Mouse (Mus musculus) neural tube, embryonic 15.5 days (tissue): ENCODE measurements around the gene Ivd. TPM values are rescaled to one million over a fixed set of nuclear protein-coding genes. Genes with fewer than 3 reads are reported as not detected.

ENCODE experiments used
- ATAC-seq: fragments of 200-750 bp; cut with Nextera tagmentation; 2 replicates; pipeline ENCODE4 v1.8.0; 2017; ENCODE audit warnings: mild to moderate bottlenecking, moderate TSS enrichment, moderate library complexity; ENCODE audit not compliant: low FRiP score
- H3K27ac ChIP-seq: fragments of 300-500 bp; sonication (generic); replicated peaks from 2 replicates; pipeline ENCODE4 v1.5.1; 2015; ENCODE audit warnings: mild to moderate bottlenecking, inconsistent platforms
- H3K27me3 ChIP-seq: fragments of 300-500 bp; sonication (generic); replicated peaks from 2 replicates; pipeline ENCODE4 v1.6.1; 2015; ENCODE audit warnings: inconsistent platforms
- H3K36me3 ChIP-seq: fragments of 300-500 bp; sonication (generic); 2 replicates; pipeline ENCODE4 v1.6.1; 2015; ENCODE audit warnings: inconsistent platforms
- H3K4me1 ChIP-seq: fragments of 300-500 bp; sonication (generic); 2 replicates; pipeline ENCODE4 v1.6.1; 2015; ENCODE audit warnings: inconsistent platforms
- H3K4me2 ChIP-seq: fragments of 300-500 bp; sonication (generic); 2 replicates; pipeline ENCODE4 v1.6.1; 2015; ENCODE audit warnings: inconsistent platforms, mild to moderate bottlenecking, moderate library complexity
- H3K4me3 ChIP-seq: fragments of 300-500 bp; sonication (generic); replicated peaks from 2 replicates; pipeline ENCODE4 v1.5.1; 2015; ENCODE audit warnings: mild to moderate bottlenecking, inconsistent platforms
- H3K9ac ChIP-seq: fragments of 300-500 bp; sonication (generic); replicated peaks from 2 replicates; pipeline ENCODE4 v1.6.1; 2015; ENCODE audit warnings: mild to moderate bottlenecking, inconsistent platforms
- H3K9me3 ChIP-seq: fragments of 300-500 bp; sonication (generic); replicated peaks from 2 replicates; pipeline ENCODE4 v1.6.1; 2016; ENCODE audit warnings: inconsistent platforms
- WGBS: fragments of 180-500 bp; shearing (Covaris S2); methylation state at CpG from one replicate; pipeline ENCODE4 v1.1.7; 2015; ENCODE audit warnings: mixed read lengths; 5-methylcytosine and 5-hydroxymethylcytosine counted together
- polyA plus RNA-seq: library from polyadenylated mRNA; unstranded; fragments of >200 nt; fragmentation: Nextera tagmentation; extraction: Ambion mirVana; gene quantifications from 2 replicates; pipeline ENCODE4 v1.2.1, GENCODE M21; 2015

The Ivd gene
- polyA plus RNA-seq, 1 experiment from 2014 or later: 51.9 TPM

DNA sequence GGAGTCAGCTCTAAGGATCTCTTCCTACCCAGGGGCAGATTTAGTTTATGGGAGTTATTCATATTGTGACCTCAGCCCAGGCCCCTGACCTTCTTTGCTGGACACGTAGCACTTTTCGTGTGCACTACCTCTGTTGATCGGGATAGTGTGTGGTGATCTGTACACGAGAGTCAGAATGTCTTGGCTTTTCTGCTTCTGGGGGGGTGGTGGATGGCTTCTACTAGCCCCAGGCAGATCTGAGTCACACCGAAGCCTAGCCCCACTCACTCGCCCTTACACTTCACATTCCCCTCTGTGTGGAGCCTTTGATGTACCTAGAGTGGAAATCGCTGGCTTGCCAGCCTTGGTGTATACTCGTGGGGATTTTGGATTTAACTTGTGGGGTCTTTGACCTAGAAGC is 51.0 kb downstream of the Ivd start:
- no peak for ATAC-seq
- Histone ChIP-seq H3K4me2 (no peak overlapping the region), H3K36me3 (peaks cover 12% of the 10 kb centered on the region; the same call in 1 of the 2 replicates), H3K4me1 (peaks cover 38% of the 10 kb centered on the region), H3K4me3 (no peak overlapping the region), H3K9ac (no peak overlapping the region), H3K27ac (no peak overlapping the region), H3K27me3 (no peaks in the 10 kb centered on the region), H3K9me3 (no peaks in the 10 kb centered on the region)
- WGBS: 83% methylated on average over 8 of the region's 8 CpGs

DNA sequence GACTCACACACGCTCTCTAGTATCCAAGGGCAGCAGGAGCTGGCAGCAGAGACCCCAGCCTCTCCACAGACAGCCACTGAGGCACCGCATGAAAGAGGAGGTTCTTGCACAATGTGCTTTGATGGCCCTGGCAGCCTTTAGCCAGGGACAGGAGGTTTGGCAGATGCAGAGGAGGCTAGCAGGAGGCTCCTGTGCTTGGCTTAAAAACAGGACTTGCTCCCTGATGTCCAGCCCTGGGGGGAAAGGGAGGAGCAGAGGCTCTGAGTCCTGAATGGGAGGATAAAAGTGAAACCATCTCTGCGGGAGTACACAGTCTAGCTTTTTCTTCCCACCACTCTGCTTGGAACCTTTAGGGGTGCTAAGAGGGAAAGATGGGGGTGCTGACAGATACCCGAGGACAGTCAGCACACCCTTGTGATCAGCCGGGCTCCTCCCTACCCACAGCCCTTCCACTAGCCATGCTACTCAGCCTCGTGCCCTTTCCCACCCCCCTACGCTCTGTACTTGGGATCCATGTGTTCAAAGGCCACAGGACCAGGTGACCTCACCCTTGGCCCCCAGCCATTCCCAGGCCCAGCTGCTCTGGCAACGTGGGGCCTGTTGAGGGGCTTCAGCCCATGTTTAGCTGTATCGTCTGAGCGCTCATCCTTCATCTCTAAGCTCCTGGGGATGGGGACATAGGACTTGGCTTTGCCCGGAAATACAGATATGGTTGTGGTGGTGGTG is 52.0 kb downstream of the Ivd start:
- peaks cover 36% of the 10 kb centered on the region for H3K4me1 ChIP-seq
- no peak overlapping the region for H3K9ac ChIP-seq
- WGBS: 65% methylated on average over 11 of the region's 11 CpGs
- no peak overlapping the region for H3K4me3 ChIP-seq
- no peak overlapping the region for H3K27ac ChIP-seq
- H3K27me3 ChIP-seq: no peaks in the 10 kb centered on the region
- peak; percentile 22; the same call in 1 of the 2 replicates for ATAC-seq
- H3K9me3 ChIP-seq: no peaks in the 10 kb centered on the region
- no peak overlapping the region for H3K4me2 ChIP-seq
- H3K36me3 ChIP-seq: peaks cover 14% of the 10 kb centered on the region; the same call in 1 of the 2 replicates

DNA sequence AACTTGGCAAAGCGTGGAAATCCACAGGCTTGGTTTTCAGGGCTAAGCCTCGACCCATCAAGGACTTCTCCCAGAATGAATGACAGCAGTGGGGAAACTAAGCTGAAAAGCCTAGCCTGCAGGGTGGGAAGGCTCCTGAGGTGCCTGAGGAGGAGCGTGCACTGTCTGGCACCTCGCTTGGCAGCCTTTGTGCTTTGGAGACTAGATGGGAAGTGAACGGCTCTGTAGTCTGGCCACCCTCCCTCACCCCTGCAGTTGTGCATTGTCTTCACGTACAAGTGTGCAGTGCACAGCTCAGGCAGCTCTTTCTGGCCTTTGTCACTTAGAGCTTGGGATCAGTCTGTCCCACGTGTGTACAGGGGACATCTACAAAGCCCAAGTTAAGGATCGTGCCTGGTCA is 52.9 kb downstream of the Ivd start:
- no peak for ATAC-seq
- no peak overlapping the region for H3K9ac ChIP-seq
- H3K36me3 ChIP-seq: peaks cover 19% of the 10 kb centered on the region
- H3K4me2 ChIP-seq: no peak overlapping the region
- H3K9me3 ChIP-seq: no peaks in the 10 kb centered on the region
- H3K27me3 ChIP-seq: no peaks in the 10 kb centered on the region
- peaks cover 35% of the 10 kb centered on the region for H3K4me1 ChIP-seq
- no peak overlapping the region for H3K27ac ChIP-seq
- H3K4me3 ChIP-seq: no peak overlapping the region
- WGBS: 34% methylated on average over 8 of the region's 8 CpGs

DNA sequence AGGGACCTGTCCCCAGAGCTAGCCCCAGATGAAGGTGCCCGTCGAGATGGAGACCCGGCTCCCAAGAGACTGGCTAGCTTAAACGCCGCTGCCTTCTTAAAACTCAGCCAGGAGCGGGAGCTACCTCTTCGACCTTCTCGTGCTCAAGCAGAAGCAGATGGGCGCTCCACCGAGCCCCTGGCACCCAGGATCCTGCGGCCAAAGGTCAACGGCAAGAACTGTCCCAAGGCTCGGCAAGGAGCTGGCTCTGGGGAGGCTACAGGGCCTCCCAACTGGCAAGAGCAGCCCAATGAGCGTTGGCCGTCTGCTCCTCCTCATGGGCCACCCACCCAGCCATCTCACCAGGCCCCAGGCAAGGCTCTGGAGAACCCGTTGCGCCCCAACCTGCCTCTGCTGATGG is 54.7 kb downstream of the Ivd start:
- 93% methylated on average over 17 of the region's 17 CpGs for WGBS
- no peak for ATAC-seq
- peaks cover 30% of the 10 kb centered on the region for H3K4me1 ChIP-seq
- H3K36me3 ChIP-seq: peaks cover 30% of the 10 kb centered on the region
- H3K9ac ChIP-seq: no peak overlapping the region
- no peaks in the 10 kb centered on the region for H3K9me3 ChIP-seq
- H3K4me2 ChIP-seq: no peak overlapping the region
- H3K4me3 ChIP-seq: no peak overlapping the region
- H3K27me3 ChIP-seq: no peaks in the 10 kb centered on the region
- no peak overlapping the region for H3K27ac ChIP-seq

DNA sequence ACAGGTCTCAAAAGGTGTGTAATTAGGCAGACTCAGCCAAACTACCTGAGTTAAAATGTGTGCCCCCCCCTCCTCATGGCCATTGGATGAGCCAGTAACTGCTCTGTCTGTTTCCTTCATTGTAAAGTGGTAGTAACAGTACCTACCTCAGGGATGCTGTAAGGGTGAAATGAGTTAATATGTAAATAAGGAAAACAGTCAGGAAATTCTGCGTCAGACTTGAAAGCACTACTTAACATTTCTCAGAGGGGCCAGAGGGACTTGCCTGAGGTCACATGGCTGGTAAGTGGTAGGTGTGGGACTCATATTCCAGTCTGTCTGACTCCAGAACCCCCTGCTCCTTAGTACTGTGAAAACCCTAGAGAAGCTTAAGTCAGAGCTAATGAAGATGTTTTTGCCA is 56.8 kb downstream of the Ivd start:
- Histone ChIP-seq H3K9me3 (no peaks in the 10 kb centered on the region), H3K4me2 (no peak overlapping the region), H3K36me3 (peaks cover 49% of the 10 kb centered on the region), H3K27me3 (no peaks in the 10 kb centered on the region), H3K4me1 (peaks cover 19% of the 10 kb centered on the region), H3K9ac (no peak overlapping the region), H3K27ac (no peak overlapping the region), H3K4me3 (no peak overlapping the region)
- no peak for ATAC-seq
- WGBS: 62% methylated on average over 1 of the region's 1 CpGs

DNA sequence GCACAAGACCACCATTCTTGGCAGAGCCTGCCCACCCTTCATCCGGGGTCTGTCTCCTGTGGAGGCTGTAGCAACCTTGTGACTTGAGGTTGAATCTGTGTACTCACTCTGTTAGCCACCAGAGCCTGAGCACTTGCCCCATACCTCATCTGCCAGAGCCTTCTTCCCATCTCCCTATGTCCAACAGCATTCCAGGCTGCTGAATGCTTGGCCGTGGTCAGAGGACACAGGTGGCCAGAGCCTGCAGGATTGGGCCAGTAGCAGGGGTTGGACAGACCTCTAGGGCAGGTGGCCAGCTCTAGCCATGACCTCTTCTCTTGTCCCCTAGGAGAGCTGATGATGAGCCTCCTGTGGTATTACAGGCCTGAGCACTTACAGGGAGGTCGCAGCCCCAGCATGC is 58.7 kb downstream of the Ivd start:
- H3K4me2 ChIP-seq: no peak overlapping the region
- H3K36me3 ChIP-seq: peaks cover 50% of the 10 kb centered on the region
- H3K27ac ChIP-seq: no peak overlapping the region
- H3K9me3 ChIP-seq: no peaks in the 10 kb centered on the region
- no peaks in the 10 kb centered on the region for H3K27me3 ChIP-seq
- H3K4me1 ChIP-seq: peaks cover under 1% of the 10 kb centered on the region; the same call in 1 of the 2 replicates
- 72% methylated on average over 3 of the region's 3 CpGs for WGBS
- H3K4me3 ChIP-seq: no peak overlapping the region
- no peak overlapping the region for H3K9ac ChIP-seq
- ATAC-seq: no peak

DNA sequence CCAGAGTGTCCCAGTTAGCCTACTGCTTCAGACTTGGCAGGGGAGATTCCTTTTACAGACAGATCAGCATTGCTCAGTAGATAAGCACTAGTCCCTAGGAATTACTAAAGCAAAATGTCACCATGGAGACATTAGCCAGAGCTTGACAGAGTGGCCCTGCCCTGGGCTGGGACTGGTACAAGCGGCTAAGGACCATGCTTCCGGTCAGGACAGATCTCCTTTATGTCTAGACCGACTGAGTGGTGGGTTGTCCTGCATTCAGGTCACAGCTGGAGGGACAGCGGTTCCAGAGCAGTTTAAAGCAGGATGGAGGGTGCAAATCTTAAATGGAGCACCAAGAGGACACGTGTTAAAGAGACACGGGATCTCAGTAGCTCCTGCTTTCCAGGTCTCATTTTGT is 64.2 kb downstream of the Ivd start:
- peak; percentile 40 for ATAC-seq
- 0% methylated on average over 6 of the region's 6 CpGs for WGBS
- Histone ChIP-seq H3K4me1 (peaks cover 19% of the 10 kb centered on the region), H3K9me3 (no peaks in the 10 kb centered on the region), H3K4me3 (peak overlapping the region; percentile 57), H3K36me3 (peaks cover 25% of the 10 kb centered on the region), H3K9ac (peak overlapping the region; percentile 68; the same call in 1 of the 2 replicates), H3K27ac (no peak overlapping the region; the same call in 1 of the 2 replicates), H3K4me2 (peak overlapping the region; percentile 85), H3K27me3 (no peaks in the 10 kb centered on the region)

DNA sequence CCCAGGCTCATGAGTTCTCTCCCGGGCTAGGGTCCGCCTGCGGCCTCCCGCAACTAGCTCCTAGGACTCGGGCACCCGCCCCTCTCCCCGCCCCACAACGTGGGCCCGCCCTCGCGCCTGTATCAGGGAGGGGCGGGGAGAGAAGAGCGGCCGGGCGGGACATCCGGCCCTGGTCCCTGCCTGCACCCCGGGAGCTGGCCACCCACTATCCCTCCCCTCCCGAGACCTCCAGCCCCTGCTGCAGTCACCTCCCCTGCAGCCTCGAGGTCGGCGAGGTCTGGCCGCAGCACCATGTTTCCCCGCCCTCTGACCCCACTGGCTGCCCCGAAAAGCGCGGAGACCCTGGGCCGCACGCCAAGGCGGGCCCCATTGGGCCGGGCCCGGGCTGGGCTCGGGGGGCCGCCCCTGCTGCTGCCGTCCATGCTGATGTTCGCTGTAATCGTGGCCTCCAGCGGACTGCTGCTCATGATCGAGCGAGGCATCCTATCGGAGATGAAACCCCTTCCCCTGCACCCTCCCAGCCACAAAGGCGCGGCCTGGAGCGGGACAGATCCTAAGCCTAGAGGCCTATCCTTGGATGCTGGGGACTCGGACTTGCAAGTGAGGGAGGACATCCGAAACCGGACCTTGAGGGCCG is 64.7 kb downstream of the Ivd start, which contains the start of gene Chst14:
TSS of gene Chst14 (plus strand) at position 136 of the 637 bp plus-strand sequence.
- ATAC-seq: peak; percentile 80
- Histone ChIP-seq H3K9me3 (no peaks in the 10 kb centered on the region), H3K36me3 (peaks cover 20% of the 10 kb centered on the region), H3K27ac (no peak within 1 kb of the TSS; the same call in 1 of the 2 replicates), H3K4me2 (peak within 1 kb of the TSS; percentile 85), H3K27me3 (no peaks in the 10 kb centered on the region), H3K4me1 (peaks cover 19% of the 10 kb centered on the region), H3K4me3 (peak within 1 kb of the TSS; percentile 57), H3K9ac (peak within 1 kb of the TSS; percentile 68)
- WGBS: under 1% methylated on average over 44 of the region's 47 CpGs

DNA sequence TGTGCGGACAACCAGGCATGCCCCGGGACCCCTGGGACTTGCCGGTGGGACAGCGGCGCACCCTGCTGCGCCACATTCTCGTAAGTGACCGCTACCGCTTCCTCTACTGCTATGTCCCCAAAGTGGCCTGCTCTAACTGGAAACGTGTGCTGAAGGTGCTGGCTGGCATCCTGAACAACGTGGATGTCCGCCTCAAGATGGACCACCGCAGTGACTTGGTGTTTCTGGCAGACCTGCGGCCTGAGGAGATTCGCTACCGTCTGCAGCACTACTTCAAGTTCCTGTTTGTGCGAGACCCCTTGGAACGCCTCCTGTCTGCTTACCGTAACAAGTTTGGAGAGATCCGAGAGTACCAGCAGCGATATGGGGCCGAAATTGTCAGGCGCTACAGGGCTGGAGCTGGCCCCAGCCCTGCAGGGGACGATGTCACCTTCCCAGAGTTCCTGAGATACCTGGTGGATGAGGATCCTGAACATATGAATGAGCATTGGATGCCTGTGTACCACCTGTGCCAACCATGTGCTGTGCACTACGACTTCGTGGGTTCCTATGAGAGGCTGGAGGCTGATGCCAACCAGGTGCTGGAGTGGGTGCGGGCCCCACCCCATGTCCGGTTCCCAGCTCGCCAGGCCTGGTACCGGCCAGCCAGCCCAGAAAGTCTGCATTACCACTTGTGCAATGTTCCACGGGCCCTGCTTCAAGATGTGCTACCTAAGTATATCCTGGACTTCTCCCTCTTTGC is 65.4 kb downstream of the Ivd start:
- peak overlapping the region; percentile 68 for H3K9ac ChIP-seq
- peaks cover 14% of the 10 kb centered on the region for H3K36me3 ChIP-seq
- no peak overlapping the region for H3K27ac ChIP-seq
- peaks cover 19% of the 10 kb centered on the region for H3K4me1 ChIP-seq
- ATAC-seq: no peak; the same call in 1 of the 2 replicates
- peak overlapping the region; percentile 57 for H3K4me3 ChIP-seq
- H3K4me2 ChIP-seq: peak overlapping the region; percentile 85
- no peaks in the 10 kb centered on the region for H3K9me3 ChIP-seq
- WGBS: 38% methylated on average over 31 of the region's 31 CpGs
- no peaks in the 10 kb centered on the region for H3K27me3 ChIP-seq
